Mouse (Mus musculus): ENCODE measurements around the gene Dcaf15. TPM values are rescaled to one million over a fixed set of nuclear protein-coding genes. Genes with fewer than 3 reads are reported as not detected.

Gene Dcaf15
- polyA plus RNA-seq, 1 experiment from 2014 or later: 14.5 TPM

GRCm38 (mm10) chr8:84089277-84089676 lies 15.3 kb downstream of the Dcaf15 start:
- Histone ChIP-seq H3K27me3 (ENCODE audit: control insufficient read depth, insufficient read depth, low read length) (no peaks in the 10 kb centered on the region), H3K4me3 (ENCODE audit: low read depth, low read length) (no peak overlapping the region), H3K4me1 (replicated peaks; ENCODE audit: control insufficient read depth, insufficient read depth, low read length) (no peaks in the 10 kb centered on the region; the same call in 1 of the 2 replicates), H3K9me3 (ENCODE audit: control insufficient read depth, low read length) (no peaks in the 10 kb centered on the region), H3K9ac (ENCODE audit: low read length) (no peak overlapping the region), H3K36me3 (ENCODE audit: control insufficient read depth, insufficient read depth, low read length) (peaks cover 7% of the 10 kb centered on the region; the same call in 1 of the 2 replicates), H3K27ac (ENCODE audit: low read depth, low read length) (no peak overlapping the region), H3K4me2 (ENCODE audit: low read depth, low read length, severe bottlenecking) (no peak overlapping the region)
- ATAC-seq (replicated peaks; ENCODE audit: low FRiP score): no peak
- WGBS: 79% methylated on average over 9 of the region's 9 CpGs
- no peak for DNase-seq (ENCODE audit: low spot score)

- Histone ChIP-seq H3K36me3 (ENCODE audit: control insufficient read depth, insufficient read depth, low read length) (peaks cover 7% of the 10 kb centered on the region; the same call in 1 of the 2 replicates), H3K9ac (ENCODE audit: low read length) (no peak overlapping the region), H3K27me3 (ENCODE audit: control insufficient read depth, insufficient read depth, low read length) (no peaks in the 10 kb centered on the region), H3K4me1 (replicated peaks; ENCODE audit: control insufficient read depth, insufficient read depth, low read length) (peaks cover 2% of the 10 kb centered on the region; the same call in 1 of the 2 replicates), H3K4me2 (ENCODE audit: low read depth, low read length, severe bottlenecking) (no peak overlapping the region), H3K9me3 (ENCODE audit: control insufficient read depth, low read length) (no peaks in the 10 kb centered on the region), H3K27ac (ENCODE audit: low read depth, low read length) (no peak overlapping the region), H3K4me3 (ENCODE audit: low read depth, low read length) (no peak overlapping the region)
- DNase-seq (ENCODE audit: low spot score) (no peak), ATAC-seq (replicated peaks; ENCODE audit: low FRiP score) (no peak)
- 96% methylated on average over 14 of the region's 14 CpGs for WGBS
Observed at GRCm38 (mm10) chr8:84087821-84088220, 16.7 kb downstream of the Dcaf15 start.

GRCm38 (mm10) chr8:84087156-84087555 lies 17.4 kb downstream of the Dcaf15 start:
- Histone ChIP-seq H3K36me3 (ENCODE audit: control insufficient read depth, insufficient read depth, low read length) (peaks cover 5% of the 10 kb centered on the region; the same call in 1 of the 2 replicates), H3K4me3 (ENCODE audit: low read depth, low read length) (no peak overlapping the region), H3K9me3 (ENCODE audit: control insufficient read depth, low read length) (no peaks in the 10 kb centered on the region), H3K27ac (ENCODE audit: low read depth, low read length) (no peak overlapping the region), H3K4me1 (replicated peaks; ENCODE audit: control insufficient read depth, insufficient read depth, low read length) (peaks cover 2% of the 10 kb centered on the region; the same call in 1 of the 2 replicates), H3K9ac (ENCODE audit: low read length) (no peak overlapping the region), H3K27me3 (ENCODE audit: control insufficient read depth, insufficient read depth, low read length) (no peaks in the 10 kb centered on the region), H3K4me2 (ENCODE audit: low read depth, low read length, severe bottlenecking) (no peak overlapping the region)
- ATAC-seq (replicated peaks; ENCODE audit: low FRiP score) (no peak), DNase-seq (ENCODE audit: low spot score) (no peak)
- 94% methylated on average over 7 of the region's 7 CpGs for WGBS

- Histone ChIP-seq H3K4me1 (replicated peaks; ENCODE audit: control insufficient read depth, insufficient read depth, low read length) (peaks cover 2% of the 10 kb centered on the region; the same call in 1 of the 2 replicates), H3K4me2 (ENCODE audit: low read depth, low read length, severe bottlenecking) (no peak overlapping the region), H3K36me3 (ENCODE audit: control insufficient read depth, insufficient read depth, low read length) (peaks cover 2% of the 10 kb centered on the region; the same call in 1 of the 2 replicates), H3K27ac (ENCODE audit: low read depth, low read length) (no peak overlapping the region), H3K4me3 (ENCODE audit: low read depth, low read length) (no peak overlapping the region), H3K27me3 (ENCODE audit: control insufficient read depth, insufficient read depth, low read length) (no peaks in the 10 kb centered on the region), H3K9me3 (ENCODE audit: control insufficient read depth, low read length) (no peaks in the 10 kb centered on the region), H3K9ac (ENCODE audit: low read length) (no peak overlapping the region)
- ATAC-seq (replicated peaks; ENCODE audit: low FRiP score): no peak; the same call in 1 of the 2 replicates
- WGBS: 29% methylated on average over 42 of the region's 42 CpGs
- DNase-seq (ENCODE audit: low spot score): no peak
Observed at GRCm38 (mm10) chr8:84084341-84085115, 20.0 kb downstream of the Dcaf15 start.

- ATAC-seq (replicated peaks; ENCODE audit: low FRiP score): no peak
- Histone ChIP-seq H3K27me3 (ENCODE audit: control insufficient read depth, insufficient read depth, low read length) (no peaks in the 10 kb centered on the region), H3K36me3 (ENCODE audit: control insufficient read depth, insufficient read depth, low read length) (peaks cover 2% of the 10 kb centered on the region; the same call in 1 of the 2 replicates), H3K9me3 (ENCODE audit: control insufficient read depth, low read length) (no peaks in the 10 kb centered on the region), H3K4me3 (ENCODE audit: low read depth, low read length) (no peak overlapping the region), H3K4me1 (replicated peaks; ENCODE audit: control insufficient read depth, insufficient read depth, low read length) (peaks cover 2% of the 10 kb centered on the region; the same call in 1 of the 2 replicates), H3K27ac (ENCODE audit: low read depth, low read length) (no peak overlapping the region), H3K9ac (ENCODE audit: low read length) (no peak overlapping the region), H3K4me2 (ENCODE audit: low read depth, low read length, severe bottlenecking) (no peak overlapping the region)
- DNase-seq (ENCODE audit: low spot score): no peak
- WGBS: 27% methylated on average over 8 of the region's 8 CpGs
Observed at GRCm38 (mm10) chr8:84083829-84084241, 20.7 kb downstream of the Dcaf15 start.

GRCm38 (mm10) chr8:84079206-84079605 lies 25.4 kb downstream of the Dcaf15 start:
- no peaks in the 10 kb centered on the region for H3K27me3 ChIP-seq (ENCODE audit: control insufficient read depth, insufficient read depth, low read length)
- ATAC-seq (replicated peaks; ENCODE audit: low FRiP score) (no peak), DNase-seq (ENCODE audit: low spot score) (no peak)
- 0 out of 2 replicates have a peak, but pooled peaks cover 2% of the 10 kb centered on the region for H3K4me1 ChIP-seq (replicated peaks; ENCODE audit: control insufficient read depth, insufficient read depth, low read length)
- peaks cover 2% of the 10 kb centered on the region; the same call in 1 of the 2 replicates for H3K36me3 ChIP-seq (ENCODE audit: control insufficient read depth, insufficient read depth, low read length)
- H3K9ac ChIP-seq (ENCODE audit: low read length): no peak overlapping the region
- 92% methylated on average over 5 of the region's 5 CpGs for WGBS
- H3K4me2 ChIP-seq (ENCODE audit: low read depth, low read length, severe bottlenecking): no peak overlapping the region
- no peaks in the 10 kb centered on the region for H3K9me3 ChIP-seq (ENCODE audit: control insufficient read depth, low read length)
- H3K4me3 ChIP-seq (ENCODE audit: low read depth, low read length): no peak overlapping the region
- H3K27ac ChIP-seq (ENCODE audit: low read depth, low read length): no peak overlapping the region

GRCm38 (mm10) chr8:84076849-84077248 lies 27.7 kb downstream of the Dcaf15 start:
- Histone ChIP-seq H3K27me3 (ENCODE audit: control insufficient read depth, insufficient read depth, low read length) (no peaks in the 10 kb centered on the region), H3K4me2 (ENCODE audit: low read depth, low read length, severe bottlenecking) (no peak overlapping the region), H3K9ac (ENCODE audit: low read length) (no peak overlapping the region), H3K36me3 (ENCODE audit: control insufficient read depth, insufficient read depth, low read length) (no peaks in the 10 kb centered on the region), H3K27ac (ENCODE audit: low read depth, low read length) (no peak overlapping the region), H3K4me3 (ENCODE audit: low read depth, low read length) (no peak overlapping the region), H3K4me1 (replicated peaks; ENCODE audit: control insufficient read depth, insufficient read depth, low read length) (peaks cover 4% of the 10 kb centered on the region; the same call in 1 of the 2 replicates), H3K9me3 (ENCODE audit: control insufficient read depth, low read length) (no peaks in the 10 kb centered on the region)
- DNase-seq (ENCODE audit: low spot score): no peak
- ATAC-seq (replicated peaks; ENCODE audit: low FRiP score): no peak
- WGBS: 75% methylated on average over 3 of the region's 3 CpGs

- H3K27me3 ChIP-seq (ENCODE audit: control insufficient read depth, insufficient read depth, low read length): no peaks in the 10 kb centered on the region
- no peaks in the 10 kb centered on the region for H3K9me3 ChIP-seq (ENCODE audit: control insufficient read depth, low read length)
- H3K9ac ChIP-seq (ENCODE audit: low read length): no peak overlapping the region
- no peaks in the 10 kb centered on the region for H3K36me3 ChIP-seq (ENCODE audit: control insufficient read depth, insufficient read depth, low read length)
- peaks cover 4% of the 10 kb centered on the region; the same call in 1 of the 2 replicates for H3K4me1 ChIP-seq (replicated peaks; ENCODE audit: control insufficient read depth, insufficient read depth, low read length)
- ATAC-seq (replicated peaks; ENCODE audit: low FRiP score) (no peak), DNase-seq (ENCODE audit: low spot score) (no peak)
- no peak overlapping the region for H3K4me2 ChIP-seq (ENCODE audit: low read depth, low read length, severe bottlenecking)
- H3K27ac ChIP-seq (ENCODE audit: low read depth, low read length): no peak overlapping the region
- H3K4me3 ChIP-seq (ENCODE audit: low read depth, low read length): no peak overlapping the region
- 97% methylated on average over 1 of the region's 1 CpGs for WGBS
Observed at GRCm38 (mm10) chr8:84076412-84076811, 28.2 kb downstream of the Dcaf15 start.
